Mouse (Mus musculus): Measurements from ENCODE around the gene Otulinl. TPM values are rescaled to one million over a fixed set of nuclear protein-coding genes. Genes with fewer than 3 reads are reported as not detected.

Gene Otulinl
- polyA plus RNA-seq, 1 experiment from 2014 or later, result 12.5 TPM

GRCm38 (mm10) chr15:27678511-27678910 lies 2.9 kb downstream of the Otulinl start:
- Histone ChIP-seq H3K4me3 (replicated peaks) (no peak overlapping the region), H3K4me2 (no peak overlapping the region), H3K4me1 (replicated peaks) (peaks cover 8% of the 10 kb centered on the region; the same call in 1 of the 2 replicates), H3K36me3 (no peaks in the 10 kb centered on the region), H3K27ac (no peak overlapping the region), H3K27me3 (no peaks in the 10 kb centered on the region), H3K9ac (replicated peaks) (no peak overlapping the region), H3K9me3 (no peaks in the 10 kb centered on the region)
- 76% methylated on average over 9 of the region's 9 CpGs for WGBS
- no peak for ATAC-seq (ENCODE audit: insufficient number of reproducible peaks, insufficient read depth, low FRiP score, low TSS enrichment, low read depth)

DNA sequence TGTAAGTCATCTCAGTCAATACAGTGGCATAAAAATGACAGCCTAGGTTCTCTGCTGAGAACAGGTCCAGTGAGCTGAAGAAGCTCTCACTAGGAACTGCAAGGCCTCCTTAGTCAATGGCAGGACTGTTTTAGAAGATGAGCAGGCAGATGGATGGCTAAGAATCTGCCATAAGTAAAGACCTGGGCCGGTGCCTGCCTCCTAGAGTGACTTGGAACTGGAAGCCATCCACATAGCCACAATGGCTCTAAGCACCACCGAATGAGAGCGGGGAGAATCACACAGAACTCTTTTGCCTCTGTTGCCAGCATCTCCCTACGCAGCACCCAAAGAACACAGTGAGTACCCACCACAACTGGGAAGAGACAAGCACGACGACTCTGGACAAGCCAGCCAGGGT lies 3.6 kb downstream of the Otulinl start:
- no peak overlapping the region for H3K27ac ChIP-seq

DNA sequence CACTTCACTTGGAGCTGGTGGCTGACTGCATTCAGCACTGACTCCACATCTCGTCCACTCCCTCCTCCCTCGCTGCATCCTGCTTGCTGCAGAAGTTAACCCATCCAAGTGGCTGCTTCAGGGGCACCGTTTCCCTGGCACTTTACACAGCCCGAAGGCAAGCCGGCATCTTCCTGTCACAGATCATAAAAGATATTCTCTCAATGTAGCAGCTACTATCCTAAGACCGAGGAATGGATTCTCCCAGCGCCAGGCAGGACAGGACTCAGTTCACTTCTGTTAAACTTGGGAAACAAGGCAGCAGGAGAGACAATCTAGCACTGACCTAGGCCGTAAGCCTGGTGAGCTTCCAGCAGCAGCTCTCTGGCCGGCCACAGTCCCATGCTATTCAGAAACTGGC lies 5.2 kb downstream of the Otulinl start:
- ATAC-seq (ENCODE audit: insufficient number of reproducible peaks, insufficient read depth, low FRiP score, low TSS enrichment, low read depth), result no peak
- Histone ChIP-seq H3K36me3 (no peaks in the 10 kb centered on the region), H3K27ac (no peak overlapping the region), H3K9me3 (no peaks in the 10 kb centered on the region), H3K4me2 (no peak overlapping the region), H3K9ac (replicated peaks) (no peak overlapping the region), H3K4me1 (replicated peaks) (peaks cover 5% of the 10 kb centered on the region; the same call in 1 of the 2 replicates), H3K27me3 (no peaks in the 10 kb centered on the region), H3K4me3 (replicated peaks) (no peak overlapping the region)
- WGBS, result 58% methylated on average over 9 of the region's 9 CpGs

More for the DNA sequence above, 3.6 kb downstream of the Otulinl start:
- H3K4me1 ChIP-seq (replicated peaks), result peaks cover 8% of the 10 kb centered on the region; the same call in 1 of the 2 replicates
- no peak overlapping the region for H3K9ac ChIP-seq (replicated peaks)
- no peaks in the 10 kb centered on the region for H3K27me3 ChIP-seq
- H3K36me3 ChIP-seq, result no peaks in the 10 kb centered on the region
- H3K9me3 ChIP-seq, result no peaks in the 10 kb centered on the region
- 90% methylated on average over 6 of the region's 6 CpGs for WGBS
- no peak for ATAC-seq (ENCODE audit: insufficient number of reproducible peaks, insufficient read depth, low FRiP score, low TSS enrichment, low read depth)
- no peak overlapping the region for H3K4me2 ChIP-seq
- H3K4me3 ChIP-seq (replicated peaks), result no peak overlapping the region

GRCm38 (mm10) chr15:27675122-27675521 lies 6.3 kb downstream of the Otulinl start:
- H3K4me3 ChIP-seq (replicated peaks), result no peak overlapping the region
- H3K27ac ChIP-seq, result no peak overlapping the region
- H3K27me3 ChIP-seq, result no peaks in the 10 kb centered on the region
- no peak overlapping the region for H3K4me2 ChIP-seq
- WGBS, result 86% methylated on average over 7 of the region's 7 CpGs
- no peak for ATAC-seq (ENCODE audit: insufficient number of reproducible peaks, insufficient read depth, low FRiP score, low TSS enrichment, low read depth)
- no peaks in the 10 kb centered on the region for H3K4me1 ChIP-seq (replicated peaks)
- H3K9ac ChIP-seq (replicated peaks), result no peak overlapping the region
- no peaks in the 10 kb centered on the region for H3K9me3 ChIP-seq
- H3K36me3 ChIP-seq, result no peaks in the 10 kb centered on the region

DNA sequence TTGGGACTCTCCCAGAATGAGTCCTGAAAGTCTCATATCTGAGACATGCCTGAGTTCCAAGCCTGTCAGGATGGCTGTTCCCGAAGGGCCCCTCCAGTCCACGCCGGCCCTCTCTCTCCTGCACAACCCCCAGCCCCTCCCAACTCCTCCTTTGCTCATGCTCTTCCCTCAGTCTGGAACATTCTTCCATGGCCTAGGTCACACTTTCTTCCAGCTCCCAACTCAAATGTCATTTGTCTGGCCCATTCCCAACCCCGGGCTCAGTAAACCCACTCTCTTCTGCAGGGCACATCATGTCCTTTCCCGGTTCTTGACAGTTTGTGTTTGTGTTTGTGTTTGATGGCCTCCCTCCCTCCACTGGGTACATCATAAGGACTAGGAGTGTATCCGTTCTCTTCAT lies 7.3 kb downstream of the Otulinl start:
- Histone ChIP-seq H3K4me2 (no peak overlapping the region), H3K9ac (replicated peaks) (no peak overlapping the region), H3K27me3 (no peaks in the 10 kb centered on the region), H3K4me3 (replicated peaks) (no peak overlapping the region), H3K9me3 (no peaks in the 10 kb centered on the region), H3K36me3 (no peaks in the 10 kb centered on the region), H3K27ac (no peak overlapping the region), H3K4me1 (replicated peaks) (no peaks in the 10 kb centered on the region)
- ATAC-seq (ENCODE audit: insufficient number of reproducible peaks, insufficient read depth, low FRiP score, low TSS enrichment, low read depth), result no peak
- WGBS, result 78% methylated on average over 6 of the region's 6 CpGs

DNA sequence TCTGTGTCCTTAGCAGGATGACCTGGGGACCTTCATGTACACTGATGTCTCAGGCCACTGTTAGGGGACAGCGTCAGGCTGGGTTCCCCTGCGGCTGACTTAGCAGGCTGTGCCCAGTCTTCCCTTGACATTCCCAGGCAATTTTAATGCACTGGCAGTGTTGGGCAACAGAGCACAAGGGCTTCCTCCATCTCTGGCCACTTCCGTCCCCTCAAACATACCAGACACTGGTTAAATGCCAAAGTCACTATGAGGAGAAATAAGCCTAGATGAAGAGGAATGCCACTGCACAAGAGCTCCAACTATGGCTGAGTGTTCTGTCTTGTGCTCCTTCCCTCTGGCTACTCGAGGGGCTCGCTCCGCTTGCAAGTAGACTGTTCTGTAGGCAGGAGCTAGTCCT lies 8.2 kb downstream of the Otulinl start:
- H3K27me3 ChIP-seq, result no peaks in the 10 kb centered on the region
- WGBS, result 92% methylated on average over 6 of the region's 6 CpGs
- no peak overlapping the region for H3K27ac ChIP-seq
- ATAC-seq (ENCODE audit: insufficient number of reproducible peaks, insufficient read depth, low FRiP score, low TSS enrichment, low read depth), result no peak
- H3K9me3 ChIP-seq, result no peaks in the 10 kb centered on the region
- no peak overlapping the region for H3K4me2 ChIP-seq
- H3K4me1 ChIP-seq (replicated peaks), result 0 out of 2 replicates have a peak, but pooled peaks cover 1% of the 10 kb centered on the region
- H3K36me3 ChIP-seq, result no peaks in the 10 kb centered on the region
- no peak overlapping the region for H3K9ac ChIP-seq (replicated peaks)
- H3K4me3 ChIP-seq (replicated peaks), result no peak overlapping the region

GRCm38 (mm10) chr15:27672259-27672658 lies 9.1 kb downstream of the Otulinl start:
- Histone ChIP-seq H3K4me2 (no peak overlapping the region), H3K27ac (no peak overlapping the region), H3K36me3 (no peaks in the 10 kb centered on the region), H3K9me3 (no peaks in the 10 kb centered on the region), H3K4me1 (replicated peaks) (0 out of 2 replicates have a peak, but pooled peaks cover 5% of the 10 kb centered on the region), H3K4me3 (replicated peaks) (no peak overlapping the region), H3K9ac (replicated peaks) (no peak overlapping the region), H3K27me3 (no peaks in the 10 kb centered on the region)
- 76% methylated on average over 8 of the region's 8 CpGs for WGBS
- no peak for ATAC-seq (ENCODE audit: insufficient number of reproducible peaks, insufficient read depth, low FRiP score, low TSS enrichment, low read depth)

- H3K9ac ChIP-seq (replicated peaks), result no peak overlapping the region
- H3K27me3 ChIP-seq, result no peaks in the 10 kb centered on the region
- ATAC-seq (ENCODE audit: insufficient number of reproducible peaks, insufficient read depth, low FRiP score, low TSS enrichment, low read depth), result no peak
- no peaks in the 10 kb centered on the region for H3K36me3 ChIP-seq
- no peaks in the 10 kb centered on the region for H3K9me3 ChIP-seq
- 91% methylated on average over 10 of the region's 10 CpGs for WGBS
- no peak overlapping the region for H3K4me3 ChIP-seq (replicated peaks)
- 0 out of 2 replicates have a peak, but pooled peaks cover 5% of the 10 kb centered on the region for H3K4me1 ChIP-seq (replicated peaks)
- no peak overlapping the region for H3K4me2 ChIP-seq
- H3K27ac ChIP-seq, result no peak overlapping the region
Measured at GRCm38 (mm10) chr15:27671612-27672245, 9.7 kb downstream of the Otulinl start.

GRCm38 (mm10) chr15:27670708-27671107 lies 10.7 kb downstream of the Otulinl start:
- no peak overlapping the region for H3K9ac ChIP-seq (replicated peaks)
- H3K4me3 ChIP-seq (replicated peaks), result no peak overlapping the region
- H3K4me2 ChIP-seq, result no peak overlapping the region
- no peak overlapping the region for H3K27ac ChIP-seq
- WGBS, result 60% methylated on average over 8 of the region's 8 CpGs
- H3K4me1 ChIP-seq (replicated peaks), result peaks cover 6% of the 10 kb centered on the region
- H3K36me3 ChIP-seq, result no peaks in the 10 kb centered on the region
- H3K27me3 ChIP-seq, result no peaks in the 10 kb centered on the region
- H3K9me3 ChIP-seq, result no peaks in the 10 kb centered on the region
- no peak for ATAC-seq (ENCODE audit: insufficient number of reproducible peaks, insufficient read depth, low FRiP score, low TSS enrichment, low read depth)

DNA sequence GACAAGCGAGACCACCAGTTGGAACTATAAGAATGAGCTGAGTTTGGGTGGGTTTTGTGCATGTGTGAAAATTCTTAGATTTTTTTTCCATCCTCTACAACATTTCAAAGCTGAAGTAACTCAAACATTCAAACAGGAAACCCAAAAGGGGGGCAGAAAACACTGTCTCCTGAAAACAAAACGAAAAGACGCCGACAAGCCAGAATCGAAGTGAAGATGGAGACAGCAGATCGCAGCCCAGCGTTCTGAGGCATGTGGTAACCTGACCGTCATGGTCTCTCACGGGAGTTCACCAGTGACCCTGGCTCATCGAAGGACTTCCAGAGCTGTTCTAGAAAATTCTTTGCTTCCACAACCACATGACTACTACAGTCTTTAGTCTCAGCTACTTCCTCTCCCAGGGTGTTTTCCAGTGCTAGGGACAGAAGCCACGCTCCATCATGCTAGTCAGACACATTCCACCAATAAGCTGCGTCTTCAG lies 11.4 kb downstream of the Otulinl start:
- Histone ChIP-seq H3K4me1 (replicated peaks) (peaks cover 11% of the 10 kb centered on the region), H3K27me3 (no peaks in the 10 kb centered on the region), H3K9ac (replicated peaks) (no peak overlapping the region), H3K4me3 (replicated peaks) (no peak overlapping the region), H3K9me3 (no peaks in the 10 kb centered on the region), H3K4me2 (no peak overlapping the region), H3K27ac (no peak overlapping the region), H3K36me3 (no peaks in the 10 kb centered on the region)
- ATAC-seq (ENCODE audit: insufficient number of reproducible peaks, insufficient read depth, low FRiP score, low TSS enrichment, low read depth), result no peak
- WGBS, result 84% methylated on average over 12 of the region's 12 CpGs

DNA sequence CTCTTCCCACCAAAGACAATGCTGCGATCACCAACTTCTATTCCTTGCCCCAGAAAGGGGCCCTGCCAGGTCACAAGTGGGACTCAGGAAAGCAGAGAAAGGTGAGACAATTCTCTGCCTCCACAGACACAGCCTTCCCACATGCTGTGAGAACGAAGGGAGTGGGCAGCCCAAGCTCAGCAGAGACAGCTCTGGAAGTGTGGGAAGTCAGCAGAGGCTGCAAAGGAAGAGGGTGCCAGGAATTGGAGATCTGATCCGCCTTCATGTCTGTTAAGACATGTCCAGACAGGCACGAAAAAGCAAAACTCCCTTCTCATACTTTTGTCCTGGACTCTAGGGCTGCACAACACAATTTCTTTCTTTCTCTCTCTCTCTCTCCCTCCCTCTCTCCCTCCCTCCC lies 12.1 kb downstream of the Otulinl start:
- WGBS, result 71% methylated on average over 4 of the region's 4 CpGs
- no peak overlapping the region for H3K9ac ChIP-seq (replicated peaks)
- H3K4me1 ChIP-seq (replicated peaks), result peaks cover 11% of the 10 kb centered on the region
- H3K4me3 ChIP-seq (replicated peaks), result no peak overlapping the region
- H3K27me3 ChIP-seq, result no peaks in the 10 kb centered on the region
- no peak overlapping the region for H3K4me2 ChIP-seq
- no peaks in the 10 kb centered on the region for H3K36me3 ChIP-seq
- H3K27ac ChIP-seq, result no peak overlapping the region
- no peaks in the 10 kb centered on the region for H3K9me3 ChIP-seq
- ATAC-seq (ENCODE audit: insufficient number of reproducible peaks, insufficient read depth, low FRiP score, low TSS enrichment, low read depth), result no peak

- no peak overlapping the region for H3K4me3 ChIP-seq (replicated peaks)
- H3K9ac ChIP-seq (replicated peaks), result no peak overlapping the region
- no peaks in the 10 kb centered on the region for H3K27me3 ChIP-seq
- peaks cover 11% of the 10 kb centered on the region for H3K4me1 ChIP-seq (replicated peaks)
- no peaks in the 10 kb centered on the region for H3K36me3 ChIP-seq
- H3K9me3 ChIP-seq, result no peaks in the 10 kb centered on the region
- no peak overlapping the region for H3K4me2 ChIP-seq
- no peak overlapping the region for H3K27ac ChIP-seq
- no peak for ATAC-seq (ENCODE audit: insufficient number of reproducible peaks, insufficient read depth, low FRiP score, low TSS enrichment, low read depth)
- 91% methylated on average over 7 of the region's 7 CpGs for WGBS
Measured at GRCm38 (mm10) chr15:27668557-27668956, 12.8 kb downstream of the Otulinl start.

All from limb, embryonic 12.5 days (tissue).